Mouse (Mus musculus): Measurements from ENCODE around the gene Plekhm3.

Plekhm3 gene

GRCm38 (mm10) chr1:64928542-64928941, 28.1 kb downstream of the Plekhm3 start:
- no peak for DNase-seq (ENCODE audit: low read depth, low spot score)

- peak; percentile 54 for DNase-seq (ENCODE audit: low read depth, low spot score)
These were observed 29.0 kb downstream of the Plekhm3 start for GRCm38 (mm10) chr1:64927437-64928274.

DNA sequence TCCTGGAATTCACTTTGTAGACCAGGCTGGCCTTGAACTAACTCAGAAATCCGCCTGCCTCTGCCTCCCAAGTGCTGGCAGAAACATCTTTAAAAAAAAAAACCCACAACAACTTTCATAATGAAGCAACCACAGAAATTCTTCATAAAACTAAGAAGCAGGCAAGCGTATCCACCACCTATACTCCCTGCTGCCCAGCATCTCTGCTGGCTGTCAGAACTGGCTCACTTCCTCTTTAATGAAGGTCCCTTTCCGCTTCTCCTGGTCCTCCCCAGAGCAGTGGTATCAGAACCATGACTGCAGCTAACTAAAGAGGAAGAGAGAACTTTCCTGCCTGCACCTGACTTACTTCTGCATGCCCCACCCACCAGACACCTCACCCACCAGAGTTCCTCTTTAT, 31.0 kb downstream of the Plekhm3 start:
- no peak for DNase-seq (ENCODE audit: low read depth, low spot score)

GRCm38 (mm10) chr1:64924283-64924682, 32.3 kb downstream of the Plekhm3 start:
- DNase-seq (ENCODE audit: low read depth, low spot score): peak; percentile 64

DNA sequence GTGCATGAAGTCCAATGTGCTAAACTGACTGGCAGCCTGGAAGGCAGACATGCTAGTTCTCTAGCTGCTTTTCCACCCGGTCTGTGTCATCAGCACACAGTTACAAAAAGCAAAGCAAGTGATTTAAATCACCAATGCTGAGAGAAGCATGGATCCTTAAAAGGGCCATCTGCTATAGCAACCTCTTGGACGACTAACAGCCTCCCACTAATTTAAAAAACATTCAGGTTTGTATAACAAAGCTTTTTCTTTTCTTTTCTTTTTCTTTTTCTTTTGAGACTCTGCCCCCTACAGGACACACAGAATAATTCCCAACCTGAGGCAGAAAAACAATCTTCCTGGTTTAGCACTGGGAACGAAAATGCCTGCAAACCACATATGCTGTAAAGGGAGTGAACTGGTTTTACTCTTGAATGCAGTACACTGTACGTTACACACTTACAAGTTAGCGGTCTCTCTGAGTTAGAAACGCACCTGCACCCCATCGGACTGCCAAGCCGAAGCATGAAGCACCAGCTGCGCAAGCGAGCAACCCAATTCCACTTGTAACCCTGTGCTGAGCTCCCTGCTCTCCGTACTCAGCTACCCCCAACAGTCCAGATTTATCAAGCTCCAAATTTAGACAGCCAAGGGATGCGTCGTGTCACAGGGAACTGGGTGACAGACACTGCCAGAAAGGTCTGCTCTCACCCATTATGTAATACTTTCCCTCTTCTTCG, 37.7 kb downstream of the Plekhm3 start:
- DNase-seq (ENCODE audit: low read depth, low spot score): peak; percentile 90

DNA sequence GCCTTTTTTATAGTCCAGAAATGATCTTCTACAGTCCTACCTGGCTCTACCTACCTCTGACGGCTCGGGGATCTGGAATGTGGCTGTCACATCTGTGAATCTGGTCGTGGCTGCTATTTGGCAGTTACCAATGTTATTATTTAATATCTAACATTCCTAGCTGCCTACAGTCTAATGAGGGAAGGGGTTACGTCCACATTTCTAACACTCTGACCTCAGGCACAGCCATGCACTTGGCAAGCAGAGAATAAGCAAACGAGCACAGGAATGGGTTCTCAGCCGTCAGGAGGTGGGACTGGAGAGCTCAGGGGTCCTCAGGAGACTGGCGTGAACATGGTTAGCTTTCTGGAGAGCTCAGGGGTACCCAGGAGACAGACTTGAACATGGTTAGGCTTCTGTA, 38.7 kb downstream of the Plekhm3 start:
- DNase-seq (ENCODE audit: low read depth, low spot score): no peak

- no peak for DNase-seq (ENCODE audit: low read depth, low spot score)
These were observed 39.6 kb downstream of the Plekhm3 start for GRCm38 (mm10) chr1:64916884-64917507.

DNA sequence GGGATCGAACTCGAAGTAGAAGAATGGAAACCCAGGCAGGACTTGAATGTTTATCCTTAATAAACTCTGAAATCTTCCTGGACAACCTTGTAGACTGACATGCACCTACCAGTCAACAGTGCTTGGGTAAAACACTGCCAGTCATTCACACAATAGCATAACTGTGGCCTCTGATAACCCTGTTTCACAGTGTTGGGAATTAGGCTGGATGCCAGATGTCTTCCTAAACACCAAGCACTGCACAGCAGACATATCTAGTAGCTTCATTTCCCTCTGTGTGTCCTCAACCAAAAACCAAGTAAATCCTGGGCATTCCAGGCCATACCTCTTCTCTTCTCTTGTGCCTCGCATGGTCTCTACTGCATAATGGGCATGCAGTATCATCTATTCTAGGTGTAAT, 42.3 kb downstream of the Plekhm3 start:
- peak; percentile 57 for DNase-seq (ENCODE audit: low read depth, low spot score)

DNA sequence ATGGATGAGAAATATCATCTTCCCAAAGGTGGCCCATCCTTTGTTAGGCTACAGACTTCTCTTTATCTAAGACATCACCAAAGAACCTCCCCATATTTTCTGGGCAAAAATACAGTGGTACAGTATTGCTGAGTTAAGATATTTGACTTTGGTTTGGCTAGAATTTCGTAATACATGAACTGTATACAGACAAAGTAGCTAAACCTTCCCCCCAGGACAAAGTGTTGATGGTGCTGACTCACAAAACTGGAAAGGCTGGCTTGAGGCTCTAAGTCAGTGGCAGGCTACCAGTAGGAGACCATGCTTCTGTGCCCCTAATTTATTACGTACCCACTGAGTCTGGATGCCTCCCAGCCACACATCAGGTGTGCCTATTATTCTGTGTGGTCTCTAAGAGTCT, 48.9 kb downstream of the Plekhm3 start:
- no peak for DNase-seq (ENCODE audit: low read depth, low spot score)

GRCm38 (mm10) chr1:64906226-64906625, 50.4 kb downstream of the Plekhm3 start:
- no peak for DNase-seq (ENCODE audit: low read depth, low spot score)

DNA sequence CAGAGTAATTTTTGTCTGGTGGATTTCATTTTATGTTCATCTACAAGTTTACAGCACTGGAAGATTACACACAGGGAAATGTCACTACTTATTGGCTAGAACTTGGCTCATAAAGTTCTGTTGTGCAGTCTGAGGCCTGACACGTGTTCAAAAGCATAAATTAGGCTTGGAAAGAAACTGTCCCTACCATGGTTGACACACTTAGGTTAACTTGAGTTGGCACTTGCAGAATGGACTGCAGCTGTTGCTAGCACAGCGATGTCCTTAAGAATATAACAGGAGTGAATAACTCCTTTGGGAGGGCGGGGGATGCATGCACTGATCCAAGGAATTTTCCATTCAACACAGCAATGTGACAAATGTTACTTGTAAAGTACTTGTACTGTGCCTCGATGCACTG, 53.2 kb downstream of the Plekhm3 start:
- no peak for DNase-seq (ENCODE audit: low read depth, low spot score)

GRCm38 (mm10) chr1:64902804-64903203, 53.8 kb downstream of the Plekhm3 start:
- DNase-seq (ENCODE audit: low read depth, low spot score): no peak

DNA sequence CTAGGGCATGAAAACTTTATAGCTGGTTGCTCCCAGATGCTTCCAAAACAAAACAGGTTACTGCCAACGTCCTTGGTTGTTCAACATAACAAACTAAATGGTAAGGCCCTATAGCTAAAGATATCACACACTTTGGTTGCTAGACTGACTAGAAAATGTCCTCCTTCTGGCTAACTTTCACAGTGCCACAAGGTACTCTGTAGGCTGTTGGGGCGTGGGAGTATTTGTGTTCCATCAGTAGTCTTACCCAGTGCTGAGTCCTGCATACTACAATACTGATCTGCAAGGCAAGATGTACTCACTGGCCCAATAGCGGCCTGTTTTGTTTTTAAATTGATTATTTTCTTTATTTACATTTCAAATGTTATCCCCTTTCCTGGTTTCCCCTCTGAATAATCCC, 56.9 kb downstream of the Plekhm3 start:
- peak; percentile 53 for DNase-seq (ENCODE audit: low read depth, low spot score)

GRCm38 (mm10) chr1:64897485-64897884, 59.1 kb downstream of the Plekhm3 start:
- DNase-seq (ENCODE audit: low read depth, low spot score): no peak

GRCm38 (mm10) chr1:64893806-64894205, 62.8 kb downstream of the Plekhm3 start:
- no peak for DNase-seq (ENCODE audit: low read depth, low spot score)

DNA sequence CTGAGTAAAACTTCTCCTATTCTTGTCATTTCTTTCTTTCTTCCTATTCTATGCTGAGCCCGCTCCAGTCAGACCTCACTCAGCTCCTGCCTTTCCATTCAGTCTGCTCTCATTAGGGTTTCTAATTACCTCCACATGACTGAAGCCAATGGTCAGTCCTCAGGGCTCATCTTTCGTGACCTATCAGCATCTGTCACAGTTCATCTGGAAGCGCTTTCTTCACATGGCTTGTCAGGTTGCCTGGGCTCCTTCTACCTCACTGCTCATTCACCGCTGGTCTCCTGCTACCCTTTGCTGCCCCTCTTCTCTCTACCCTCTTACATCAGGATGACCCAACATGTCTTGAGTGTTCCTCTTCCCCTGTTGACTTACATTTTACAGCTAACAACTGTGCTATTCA, 65.3 kb downstream of the Plekhm3 start:
- no peak for DNase-seq (ENCODE audit: low read depth, low spot score)

GRCm38 (mm10) chr1:64887502-64888203, 69.0 kb downstream of the Plekhm3 start:
- no peak for DNase-seq (ENCODE audit: low read depth, low spot score)

GRCm38 (mm10) chr1:64886718-64887117, 69.9 kb downstream of the Plekhm3 start:
- DNase-seq (ENCODE audit: low read depth, low spot score): no peak

DNA sequence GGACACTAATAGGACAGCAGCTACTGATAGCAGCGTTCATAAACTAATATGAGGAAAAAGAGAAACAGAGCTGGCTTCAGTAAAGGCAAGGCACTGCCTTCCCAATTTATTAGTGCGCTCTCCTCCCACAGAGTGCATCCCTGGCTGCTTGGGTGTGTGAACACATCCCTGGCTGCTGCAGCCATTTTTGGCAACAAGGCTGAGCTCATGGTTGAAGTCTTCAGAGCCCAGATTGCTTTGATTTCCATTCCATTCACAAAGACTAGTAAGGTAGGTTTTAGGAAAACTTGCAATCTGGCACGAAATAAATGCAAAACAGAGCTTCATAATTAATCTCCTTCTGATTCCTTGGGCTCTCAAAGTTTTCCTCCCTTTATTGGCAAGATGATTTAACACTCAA, 71.3 kb downstream of the Plekhm3 start:
- DNase-seq (ENCODE audit: low read depth, low spot score): peak; percentile 79

DNA sequence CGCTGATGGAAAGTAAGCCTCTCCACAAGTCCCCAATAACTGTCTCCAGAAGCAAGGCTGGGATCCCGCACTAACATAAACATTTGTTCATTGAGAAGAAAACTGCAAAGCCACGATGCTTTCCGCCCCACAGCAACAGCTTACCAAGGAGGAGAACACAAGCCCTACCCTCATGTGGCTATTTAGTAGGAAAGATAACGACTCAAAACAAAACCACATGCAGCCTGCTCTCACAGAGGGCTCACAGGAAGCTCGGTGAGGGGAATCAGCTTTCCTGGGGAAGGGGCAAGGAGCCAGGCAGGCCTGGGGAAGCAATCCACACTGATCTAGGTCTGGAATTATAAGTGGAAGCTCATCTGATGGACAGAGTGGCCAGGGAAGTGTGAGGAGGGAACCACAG, 72.6 kb downstream of the Plekhm3 start:
- no peak for DNase-seq (ENCODE audit: low read depth, low spot score)

DNA sequence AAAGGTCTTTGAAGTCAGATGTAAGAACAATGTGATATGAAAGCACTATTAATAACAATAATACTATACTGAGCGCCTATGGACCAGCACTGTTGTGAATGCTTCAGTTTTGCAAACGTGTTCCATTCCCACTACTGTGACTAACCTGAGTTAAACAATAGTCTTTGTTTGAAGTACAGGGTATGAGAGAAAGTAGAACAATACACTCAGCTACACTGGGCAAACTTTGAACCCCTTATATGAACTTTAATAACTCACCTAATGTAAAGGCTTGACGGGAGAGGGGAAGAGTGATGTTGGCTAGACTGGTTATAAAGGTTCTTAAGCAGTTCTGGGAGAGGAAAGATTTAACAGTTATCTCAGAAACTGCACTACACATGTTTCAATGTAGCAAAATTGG, 76.0 kb downstream of the Plekhm3 start:
- no peak for DNase-seq (ENCODE audit: low read depth, low spot score)

DNA sequence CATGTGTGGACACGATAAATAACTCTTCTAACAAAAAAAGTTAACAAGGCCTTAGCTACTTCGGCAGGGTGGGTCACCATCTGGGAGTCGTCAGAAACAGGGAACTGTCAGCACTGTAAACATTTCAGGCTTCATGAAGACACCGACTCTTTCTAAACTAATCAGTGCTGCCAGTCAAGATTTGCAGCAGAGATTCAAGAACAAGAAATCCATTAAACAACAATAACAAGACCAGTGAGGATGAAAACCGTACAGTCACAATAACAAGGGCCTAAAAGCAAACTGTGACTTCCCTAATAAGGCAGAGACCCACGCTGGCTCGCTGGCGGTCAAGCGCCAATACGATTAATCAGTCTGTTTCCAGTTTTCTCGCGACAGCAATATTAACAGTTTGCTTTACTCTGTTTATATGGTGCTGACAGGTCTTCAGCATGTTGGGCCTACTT, 77.8 kb downstream of the Plekhm3 start:
- no peak for DNase-seq (ENCODE audit: low read depth, low spot score)

All from brain, adult 2 months (tissue).